Mouse (Mus musculus): ENCODE measurements around the gene 3100002H09Rik.

3100002H09Rik gene

GRCm38 (mm10) chr4:124614189-124614588, 3.6 kb upstream of the 3100002H09Rik start:
- no peak for DNase-seq

- DNase-seq, result no peak
Measured at GRCm38 (mm10) chr4:124611768-124612167, 1.2 kb upstream of the 3100002H09Rik start.

DNA sequence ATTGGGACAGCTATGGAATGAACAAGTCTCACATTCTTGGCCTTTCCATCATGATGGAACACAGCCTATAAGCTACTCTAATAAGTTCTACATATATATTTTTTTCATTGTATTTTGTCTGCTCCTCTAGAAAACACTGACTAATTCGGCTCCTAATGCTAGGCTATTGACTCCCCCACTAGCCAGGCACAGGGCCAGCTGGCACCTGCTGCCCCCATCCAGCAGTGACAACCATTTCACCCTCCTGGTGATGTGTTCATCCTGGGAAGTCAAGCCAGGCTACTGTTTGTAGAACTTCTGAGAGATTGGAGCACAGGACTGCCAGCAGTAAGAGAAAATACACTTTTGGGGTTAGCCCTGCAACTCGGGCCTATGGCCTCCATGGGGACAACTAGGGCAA, 537 bp downstream of the 3100002H09Rik start:
- DNase-seq, result no peak

DNA sequence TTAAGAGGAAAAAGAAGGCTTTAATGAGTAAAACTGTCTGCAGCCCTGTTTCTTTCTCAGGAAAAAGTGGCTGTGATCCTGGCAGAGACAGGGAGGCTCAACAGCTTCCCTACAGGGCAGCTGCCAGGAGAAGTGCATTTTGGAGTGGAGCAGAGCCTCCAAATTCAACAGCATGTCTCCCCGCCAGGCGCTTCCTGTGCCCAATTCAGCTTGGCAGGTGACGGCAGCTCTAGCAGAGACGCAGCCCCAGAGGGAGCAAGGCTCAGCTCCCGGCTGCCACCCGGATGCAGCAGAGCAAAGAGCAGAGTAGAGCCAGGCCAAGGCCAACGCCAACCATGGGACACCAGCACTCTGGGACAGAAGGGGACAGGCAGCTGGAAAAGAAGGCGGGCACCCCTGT, 3.4 kb downstream of the 3100002H09Rik start:
- DNase-seq, result no peak

DNA sequence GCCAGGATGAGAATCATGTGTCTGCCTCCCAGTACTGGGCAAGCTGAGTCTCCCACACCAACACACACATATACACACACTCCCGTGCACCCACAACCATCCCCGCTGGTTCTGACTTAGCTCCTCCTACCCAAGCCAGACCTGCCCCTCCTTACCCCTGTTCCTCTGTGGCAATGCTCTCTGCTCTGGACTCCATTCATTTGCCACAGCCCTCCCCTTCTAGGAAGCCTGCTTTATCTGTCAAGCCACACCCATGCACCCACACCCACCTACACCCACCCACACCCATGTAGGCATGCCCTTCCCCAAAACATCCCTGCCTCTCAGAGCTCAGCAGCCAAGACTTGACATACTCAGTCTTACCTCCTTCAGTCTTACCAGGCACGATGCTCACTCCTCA, 4.4 kb downstream of the 3100002H09Rik start:
- no peak for DNase-seq

DNA sequence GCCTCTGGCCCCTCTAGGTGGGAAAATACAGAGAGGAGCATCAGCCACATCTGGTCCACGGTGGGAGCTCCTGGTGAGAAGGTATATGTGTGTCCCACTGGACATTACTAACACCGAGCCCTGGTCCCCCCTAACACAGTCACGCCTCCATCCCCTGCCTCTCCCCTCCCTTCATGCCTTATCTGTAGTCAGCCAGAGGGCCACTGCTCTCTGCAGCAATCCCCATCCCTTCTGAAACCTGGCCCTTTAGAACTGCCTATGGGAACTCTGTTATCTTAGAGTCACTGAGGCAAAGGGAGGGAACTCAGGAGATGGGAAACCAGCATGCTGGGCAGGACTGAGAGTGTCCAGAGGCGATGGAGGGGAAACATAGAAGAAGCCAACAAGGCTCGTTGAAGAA, 5.3 kb downstream of the 3100002H09Rik start:
- no peak for DNase-seq

GRCm38 (mm10) chr4:124603712-124604111, 6.9 kb downstream of the 3100002H09Rik start:
- DNase-seq, result no peak

GRCm38 (mm10) chr4:124595929-124596328, 14.7 kb downstream of the 3100002H09Rik start:
- DNase-seq, result no peak

DNA sequence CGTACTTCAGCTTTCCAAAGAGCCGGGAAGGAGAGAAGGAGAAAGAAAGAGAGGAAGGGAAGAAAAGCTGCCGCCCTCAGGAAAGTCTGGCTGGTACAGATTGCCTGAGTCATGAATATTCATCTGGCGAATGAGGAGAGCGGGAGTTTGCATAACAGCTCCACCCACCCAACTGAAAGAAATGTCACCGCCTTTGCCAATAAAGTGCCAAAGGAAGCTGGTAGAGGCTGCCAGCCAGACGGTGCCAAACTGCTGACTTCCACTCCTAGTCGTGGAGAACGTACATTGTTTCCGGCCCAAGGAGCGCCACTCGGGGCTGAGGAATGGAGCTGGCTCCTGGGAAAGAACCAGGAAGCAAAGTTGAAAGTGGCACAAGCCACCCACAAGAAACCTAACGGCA, 15.7 kb downstream of the 3100002H09Rik start:
- DNase-seq, result peak; percentile 24

GRCm38 (mm10) chr4:124593691-124594090, 16.9 kb downstream of the 3100002H09Rik start:
- no peak for DNase-seq

DNA sequence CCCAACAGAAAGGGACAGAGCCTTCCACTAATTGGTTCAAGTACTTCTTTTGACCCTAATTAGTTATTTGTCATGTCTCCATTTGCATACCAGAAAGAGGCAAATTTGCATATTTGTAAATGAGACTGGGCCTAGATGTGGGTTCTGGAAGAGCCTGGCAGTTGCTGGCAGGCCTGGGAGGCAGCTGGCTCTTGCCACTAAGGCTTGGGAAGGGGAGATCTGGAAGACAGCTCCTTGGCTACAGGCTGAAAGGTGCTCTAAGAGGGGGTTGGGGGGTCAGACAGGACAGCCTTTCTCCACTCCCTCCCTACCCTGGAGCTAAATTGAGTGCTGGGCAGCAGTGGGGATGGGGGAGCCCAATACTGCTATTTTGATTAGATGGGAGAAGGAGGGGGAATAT, 17.4 kb downstream of the 3100002H09Rik start:
- DNase-seq, result no peak

DNA sequence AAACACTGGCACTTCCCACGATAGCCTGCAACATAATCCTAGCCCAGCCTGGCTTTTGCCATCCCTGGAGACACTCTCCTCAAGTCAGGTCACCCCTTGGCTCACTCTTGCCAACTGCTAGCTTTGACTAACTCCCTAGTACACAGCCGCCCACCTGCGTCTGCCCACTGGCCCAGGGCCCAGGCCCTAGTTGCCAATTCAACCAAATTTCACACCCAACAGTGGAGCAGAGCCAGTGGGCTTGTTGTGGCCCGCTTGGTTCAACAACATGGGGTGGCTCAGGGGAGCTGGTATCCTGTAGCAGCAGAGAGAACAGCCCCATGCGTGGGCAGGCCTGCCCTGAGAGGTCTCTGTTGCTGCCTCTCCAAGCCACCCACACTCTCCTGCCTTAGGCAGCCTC, 18.4 kb downstream of the 3100002H09Rik start:
- no peak for DNase-seq

- DNase-seq, result no peak
Measured at GRCm38 (mm10) chr4:124580695-124581094, 29.9 kb downstream of the 3100002H09Rik start.

DNA sequence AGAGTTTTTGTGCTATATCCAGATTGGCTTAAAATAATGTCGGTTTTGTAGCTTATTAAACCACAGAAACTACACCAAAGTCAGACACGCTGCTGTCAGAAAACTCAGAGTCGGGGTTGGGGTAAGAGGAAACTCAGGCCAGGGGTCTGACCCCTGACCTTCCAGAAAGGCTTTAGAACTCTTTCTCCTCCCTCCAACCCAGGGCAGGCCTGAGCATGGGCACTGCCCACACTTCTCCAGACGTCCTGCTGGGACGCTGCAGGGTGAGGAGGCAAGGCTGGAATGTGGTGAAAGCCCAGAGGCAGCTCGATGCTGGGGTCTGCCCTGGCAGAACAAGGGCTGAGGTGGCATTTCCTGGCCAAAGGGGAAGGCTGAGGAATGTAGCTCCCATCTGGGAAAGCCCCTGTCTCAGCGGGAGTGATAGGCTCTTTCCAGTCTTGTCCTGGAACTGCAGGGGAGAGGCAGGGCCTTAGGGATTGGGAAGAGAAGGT, 34.6 kb downstream of the 3100002H09Rik start:
- no peak for DNase-seq

GRCm38 (mm10) chr4:124575269-124575954, 35.2 kb downstream of the 3100002H09Rik start:
- DNase-seq, result no peak

- no peak for DNase-seq
Measured at GRCm38 (mm10) chr4:124573586-124573985, 37.0 kb downstream of the 3100002H09Rik start.

DNA sequence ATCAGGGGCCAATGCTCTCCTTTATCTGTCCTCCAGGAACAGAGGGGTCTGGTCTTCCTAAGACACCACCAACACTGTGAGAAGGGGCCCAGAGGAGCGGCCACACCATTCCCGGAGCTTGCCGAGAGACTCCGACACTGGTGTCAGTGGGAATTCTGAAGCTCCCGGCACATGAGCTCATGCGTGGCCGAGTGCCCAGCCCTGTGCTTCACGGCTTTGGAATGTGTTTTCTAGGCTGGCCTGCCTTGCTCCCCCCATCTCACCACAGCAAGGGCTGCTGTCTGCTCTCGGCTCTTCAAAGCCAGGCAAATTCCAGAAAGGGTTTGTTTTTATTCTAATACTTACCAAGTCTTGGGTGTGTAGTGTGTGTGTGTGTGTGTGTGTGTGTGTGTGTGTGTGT, 39.6 kb downstream of the 3100002H09Rik start:
- peak; percentile 9 for DNase-seq

DNA sequence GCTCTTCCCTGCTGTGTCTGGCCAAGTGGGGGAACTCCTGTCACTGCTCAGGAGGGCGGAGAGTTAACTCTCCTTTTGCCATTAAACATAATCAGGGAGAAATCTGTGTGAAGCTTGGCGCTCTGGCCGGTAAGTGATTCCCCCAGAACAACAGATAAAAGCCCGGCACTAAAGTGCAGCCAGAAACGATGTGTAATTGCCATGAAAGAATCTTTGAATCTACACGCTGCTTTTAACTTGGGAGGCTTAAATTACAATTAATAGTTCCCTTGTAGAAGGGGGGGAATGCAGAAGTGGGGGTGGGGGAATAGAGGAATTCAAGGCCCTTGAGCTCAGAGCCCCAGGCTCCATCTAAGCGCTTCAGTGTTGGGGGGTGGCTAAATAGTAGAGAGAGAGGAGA, 40.9 kb downstream of the 3100002H09Rik start:
- DNase-seq, result no peak

- no peak for DNase-seq
Measured at GRCm38 (mm10) chr4:124563371-124563770, 47.2 kb downstream of the 3100002H09Rik start.

GRCm38 (mm10) chr4:124562721-124563120, 47.9 kb downstream of the 3100002H09Rik start:
- DNase-seq, result no peak
